Mouse (Mus musculus) forebrain, embryonic 12.5 days (tissue): ENCODE results near the gene Pkd1. TPM values are rescaled to one million over a fixed set of nuclear protein-coding genes. Genes with fewer than 3 reads are reported as not detected.

ENCODE experiments used
- ATAC-seq: fragments of 200-750 bp; cut with Nextera tagmentation; 2 replicates; pipeline ENCODE4 v1.8.0; 2017; ENCODE audit warnings: moderate TSS enrichment; ENCODE audit not compliant: low FRiP score
- H3K27ac ChIP-seq: fragments of 300-500 bp; sonication (generic); 2 replicates; pipeline ENCODE4 v1.5.1; 2016; ENCODE audit warnings: mild to moderate bottlenecking
- H3K27me3 ChIP-seq: fragments of 300-500 bp; sonication (generic); 2 replicates; pipeline ENCODE4 v1.6.1; 2016; ENCODE audit warnings: mild to moderate bottlenecking
- H3K36me3 ChIP-seq: fragments of 300-500 bp; sonication (generic); replicated peaks from 2 replicates; pipeline ENCODE4 v1.6.1; 2016; ENCODE audit warnings: mild to moderate bottlenecking
- H3K4me1 ChIP-seq: fragments of 300-500 bp; sonication (generic); 2 replicates; pipeline ENCODE4 v1.6.1; 2016
- H3K4me2 ChIP-seq: fragments of 300-500 bp; sonication (generic); 2 replicates; pipeline ENCODE4 v1.6.1; 2016; ENCODE audit warnings: mild to moderate bottlenecking, moderate library complexity
- H3K4me3 ChIP-seq: fragments of 300-500 bp; sonication (generic); replicated peaks from 2 replicates; pipeline ENCODE4 v1.5.1; 2016; ENCODE audit warnings: mild to moderate bottlenecking
- H3K9ac ChIP-seq: fragments of 300-500 bp; sonication (generic); 2 replicates; pipeline ENCODE4 v1.6.1; 2016; ENCODE audit warnings: mild to moderate bottlenecking
- H3K9me3 ChIP-seq: fragments of 300-500 bp; sonication (generic); 2 replicates; pipeline ENCODE4 v1.6.1; 2016
- WGBS: fragments of 180-500 bp; shearing (Covaris S2); methylation state at CpG from one replicate; pipeline ENCODE4 v1.1.7; 2016; 5-methylcytosine and 5-hydroxymethylcytosine counted together
- polyA plus RNA-seq: library from polyadenylated mRNA; unstranded; fragments of >200 nt; fragmentation: Nextera tagmentation; extraction: Ambion mirVana; gene quantifications from 2 replicates; pipeline ENCODE4 v1.2.1, GENCODE M21; 2016

The Pkd1 gene
- polyA plus RNA-seq, result 15.5 and 17.9 TPM in 2 replicates

DNA sequence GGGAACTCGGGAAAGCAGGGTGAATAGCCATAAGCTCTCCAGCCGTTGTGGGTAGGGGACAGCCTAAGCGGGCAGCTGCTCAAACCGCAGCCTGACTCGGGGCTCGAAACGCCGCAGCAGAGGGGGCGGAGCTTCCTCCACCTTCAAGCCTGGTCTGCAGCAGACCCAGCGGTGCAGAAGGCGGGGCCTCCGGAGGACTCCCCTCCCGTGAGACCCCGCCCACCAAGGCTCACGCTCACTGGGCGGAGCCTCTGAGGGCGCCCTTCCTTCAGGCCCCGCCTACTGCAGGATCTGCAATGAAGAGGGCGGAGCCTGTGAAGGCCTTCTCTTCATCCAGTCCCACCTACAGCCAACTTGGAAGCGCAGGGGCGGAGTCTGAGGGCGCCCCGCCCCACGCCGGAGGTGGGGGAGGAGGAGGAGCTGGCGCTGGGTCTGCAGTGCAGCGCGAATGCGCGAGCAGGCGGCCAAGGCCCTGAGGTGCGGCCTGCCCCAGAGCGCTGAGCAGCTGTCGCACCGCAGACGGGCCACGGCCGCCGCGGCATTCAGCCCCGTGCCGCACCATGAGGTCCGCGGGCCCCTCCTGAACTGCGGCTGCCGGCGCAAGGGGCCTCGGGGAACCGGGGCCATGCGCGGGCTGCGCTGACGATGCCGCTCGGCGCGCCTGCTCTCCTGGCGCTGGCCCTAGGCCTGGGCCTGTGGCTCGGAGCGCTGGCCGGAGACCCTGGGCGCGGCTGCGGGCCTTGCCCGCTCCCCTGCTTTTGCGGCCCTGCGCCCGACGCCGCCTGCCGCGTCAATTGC is at the start of gene Pkd1:
Gene Pkd1, plus strand, starts transcription at position 217 of the 798 bp plus-strand sequence.
- H3K27ac ChIP-seq, result peak within 1 kb of the TSS; percentile 96
- WGBS, result under 1% methylated on average over 69 of the region's 72 CpGs
- ATAC-seq, result peak; percentile 96
- H3K9me3 ChIP-seq, result no peaks in the 10 kb centered on the region
- H3K27me3 ChIP-seq, result peaks cover 18% of the 10 kb centered on the region
- peak within 1 kb of the TSS; percentile 84 for H3K4me3 ChIP-seq
- H3K4me2 ChIP-seq, result peak within 1 kb of the TSS; percentile 94
- H3K36me3 ChIP-seq, result no peaks in the 10 kb centered on the region
- H3K9ac ChIP-seq, result peak within 1 kb of the TSS; percentile 91
- H3K4me1 ChIP-seq, result peaks cover 27% of the 10 kb centered on the region

DNA sequence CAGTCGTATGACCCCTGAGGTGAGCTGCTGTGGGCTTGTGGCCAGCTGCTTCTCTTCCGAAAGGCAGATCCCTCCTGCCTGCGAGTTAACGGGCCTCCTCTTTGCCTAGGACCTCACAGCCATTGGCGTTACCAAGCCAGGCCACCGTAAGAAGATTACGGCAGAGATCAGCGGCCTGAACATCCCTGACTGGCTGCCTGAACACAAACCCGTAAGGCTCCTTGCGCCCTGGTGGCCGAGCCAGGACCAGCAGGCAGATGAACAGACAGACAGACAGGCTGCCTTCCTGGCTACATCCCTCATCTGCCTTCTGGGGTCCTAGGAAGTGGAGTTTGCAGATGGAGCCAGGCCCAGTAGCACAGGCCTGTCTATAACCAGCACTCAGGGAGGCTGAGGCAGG is 47.4 kb upstream of the Pkd1 start:
- Histone ChIP-seq H3K36me3 (peaks cover 82% of the 10 kb centered on the region), H3K4me1 (peaks cover 4% of the 10 kb centered on the region; the same call in 1 of the 2 replicates), H3K9me3 (no peaks in the 10 kb centered on the region), H3K9ac (no peak overlapping the region), H3K27me3 (no peaks in the 10 kb centered on the region), H3K4me2 (no peak overlapping the region), H3K4me3 (no peak overlapping the region), H3K27ac (no peak overlapping the region)
- WGBS, result 32% methylated on average over 11 of the region's 11 CpGs
- no peak for ATAC-seq

DNA sequence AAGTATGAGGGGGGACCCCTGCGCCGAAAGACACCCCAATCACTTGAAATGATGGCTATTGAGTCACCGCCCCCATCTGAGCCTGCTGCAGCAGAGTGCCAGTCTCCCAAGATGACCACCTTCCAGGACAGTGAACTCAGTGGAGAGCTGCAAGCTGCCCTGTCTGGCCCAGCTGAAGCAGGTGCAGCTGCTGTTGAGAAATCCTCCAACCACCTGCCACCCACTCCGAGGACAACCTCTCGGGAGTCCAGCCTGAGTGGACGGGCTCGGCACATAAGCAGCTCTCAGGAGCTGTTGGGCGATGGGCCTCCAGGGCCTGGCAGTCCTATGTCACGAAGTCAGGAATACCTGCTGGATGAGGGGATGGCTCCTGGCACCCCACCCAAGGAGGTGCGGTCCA is 45.5 kb upstream of the Pkd1 start:
- 91% methylated on average over 10 of the region's 10 CpGs for WGBS
- no peak overlapping the region for H3K27ac ChIP-seq
- no peaks in the 10 kb centered on the region for H3K9me3 ChIP-seq
- ATAC-seq, result no peak
- no peak overlapping the region for H3K4me2 ChIP-seq
- peaks cover 4% of the 10 kb centered on the region; the same call in 1 of the 2 replicates for H3K4me1 ChIP-seq
- H3K9ac ChIP-seq, result no peak overlapping the region
- H3K36me3 ChIP-seq, result peaks cover 84% of the 10 kb centered on the region
- no peak overlapping the region for H3K4me3 ChIP-seq
- H3K27me3 ChIP-seq, result 0 out of 2 replicates have a peak, but pooled peaks cover 3% of the 10 kb centered on the region

DNA sequence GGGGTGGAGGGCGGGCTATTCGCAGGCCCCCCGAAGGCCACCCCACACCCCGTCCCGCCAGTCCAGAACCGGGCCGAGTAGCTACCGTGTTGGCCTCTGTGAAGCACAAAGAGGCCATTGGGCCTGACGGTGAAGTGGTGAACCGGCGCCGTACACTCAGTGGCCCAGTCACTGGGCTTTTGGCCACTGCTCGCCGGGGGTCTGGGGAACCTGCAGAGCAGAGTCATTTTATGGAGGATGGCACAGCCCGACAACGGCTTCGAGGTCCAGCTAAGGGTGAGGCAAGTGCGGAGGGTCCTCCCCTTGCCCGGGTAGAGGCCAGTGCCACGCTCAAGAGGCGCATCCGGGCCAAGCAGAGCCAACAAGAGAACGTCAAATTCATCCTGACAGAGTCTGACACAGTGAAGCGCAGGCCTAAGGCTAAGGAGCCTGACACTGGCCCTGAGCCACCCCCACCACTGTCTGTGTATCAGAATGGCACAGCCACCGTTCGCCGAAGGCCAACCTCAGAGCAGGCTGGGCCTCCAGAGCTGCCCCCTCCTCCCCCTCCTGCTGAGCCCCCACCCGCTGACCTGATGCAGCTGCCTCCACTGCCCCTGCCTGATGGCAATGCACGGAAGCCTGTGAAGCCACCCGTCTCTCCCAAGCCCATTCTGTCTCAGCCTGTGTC is 44.2 kb upstream of the Pkd1 start:
- 0 out of 2 replicates have a peak, but pooled peaks cover 3% of the 10 kb centered on the region for H3K27me3 ChIP-seq
- peaks cover 4% of the 10 kb centered on the region; the same call in 1 of the 2 replicates for H3K4me1 ChIP-seq
- H3K9me3 ChIP-seq, result no peaks in the 10 kb centered on the region
- no peak for ATAC-seq
- no peak overlapping the region for H3K4me2 ChIP-seq
- no peak overlapping the region for H3K4me3 ChIP-seq
- peaks cover 84% of the 10 kb centered on the region for H3K36me3 ChIP-seq
- no peak overlapping the region for H3K27ac ChIP-seq
- 94% methylated on average over 28 of the region's 30 CpGs for WGBS
- H3K9ac ChIP-seq, result no peak overlapping the region

DNA sequence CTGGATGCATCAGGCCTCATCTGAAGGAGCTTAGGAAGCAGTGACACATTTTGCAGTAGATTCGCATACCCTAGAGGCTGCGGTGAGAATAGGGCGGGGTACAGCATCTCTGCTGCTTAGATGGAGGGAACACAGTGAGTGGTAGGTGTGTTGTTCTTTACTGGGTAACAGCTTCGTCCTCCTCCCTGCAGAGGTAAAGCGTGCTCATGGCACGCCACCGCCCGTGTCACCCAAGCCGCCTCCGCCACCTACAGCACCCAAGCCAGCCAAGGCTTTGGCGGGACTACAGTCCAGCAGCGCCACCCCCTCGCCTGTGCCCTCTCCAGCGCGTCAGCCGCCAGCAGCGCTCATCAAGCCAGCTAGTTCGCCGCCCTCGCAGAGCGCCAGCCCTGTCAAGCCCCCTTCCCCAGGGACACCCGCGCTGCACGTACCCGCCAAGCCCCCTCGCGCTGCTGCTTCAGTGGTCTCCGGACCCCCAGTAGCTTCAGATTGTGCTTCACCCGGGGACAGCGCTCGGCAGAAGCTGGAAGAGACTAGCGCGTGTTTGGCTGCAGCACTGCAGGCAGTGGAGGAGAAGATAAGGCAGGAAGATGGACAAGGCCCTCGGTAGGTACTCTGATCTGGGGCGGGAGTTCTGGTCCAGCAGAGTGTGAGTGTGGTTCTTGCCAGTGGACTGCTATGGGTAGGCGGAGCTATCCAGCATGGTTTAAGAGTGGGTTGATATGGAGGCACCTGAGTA is 43.1 kb upstream of the Pkd1 start:
- peak; percentile 21; the same call in 1 of the 2 replicates for ATAC-seq
- Histone ChIP-seq H3K27ac (0 out of 2 replicates have a peak overlapping the region, but pooled peaks have one; percentile 38), H3K4me1 (peaks cover 4% of the 10 kb centered on the region; the same call in 1 of the 2 replicates), H3K27me3 (0 out of 2 replicates have a peak, but pooled peaks cover 3% of the 10 kb centered on the region), H3K9ac (no peak overlapping the region), H3K36me3 (peaks cover 84% of the 10 kb centered on the region), H3K9me3 (no peaks in the 10 kb centered on the region), H3K4me3 (no peak overlapping the region), H3K4me2 (peak overlapping the region; percentile 3; the same call in 1 of the 2 replicates)
- 38% methylated on average over 33 of the region's 36 CpGs for WGBS

DNA sequence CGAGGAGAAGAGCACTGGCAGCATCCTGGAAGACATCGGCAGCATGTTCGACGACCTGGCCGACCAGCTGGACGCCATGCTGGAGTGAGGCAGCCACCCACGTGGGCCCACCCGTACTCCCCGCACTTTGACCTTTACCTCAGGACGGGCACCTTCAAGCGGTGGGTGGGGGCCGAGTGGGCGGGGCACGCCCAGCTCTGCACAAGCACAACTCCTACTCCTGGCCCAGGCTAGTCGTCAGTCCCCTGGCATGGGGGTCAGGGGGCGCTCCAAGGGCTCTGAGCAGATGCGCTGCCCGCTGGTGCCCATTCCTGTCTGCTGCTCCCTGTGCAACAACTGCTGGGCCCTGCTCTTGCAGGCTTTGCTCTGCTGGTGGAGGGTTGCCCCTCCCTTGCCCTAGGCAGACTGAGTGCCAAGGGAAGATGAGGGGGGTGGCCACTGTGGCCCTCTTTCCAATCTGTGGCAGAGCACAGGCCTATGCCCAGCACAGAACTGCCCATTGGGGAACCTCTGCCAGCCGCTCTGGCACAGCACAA is 42.4 kb upstream of the Pkd1 start:
- H3K4me1 ChIP-seq, result peaks cover 4% of the 10 kb centered on the region; the same call in 1 of the 2 replicates
- no peak overlapping the region; the same call in 1 of the 2 replicates for H3K9ac ChIP-seq
- peaks cover 85% of the 10 kb centered on the region for H3K36me3 ChIP-seq
- 0 out of 2 replicates have a peak, but pooled peaks cover 3% of the 10 kb centered on the region for H3K27me3 ChIP-seq
- H3K9me3 ChIP-seq, result no peaks in the 10 kb centered on the region
- 51% methylated on average over 19 of the region's 19 CpGs for WGBS
- no peak overlapping the region for H3K27ac ChIP-seq
- H3K4me2 ChIP-seq, result no peak overlapping the region
- no peak for ATAC-seq
- H3K4me3 ChIP-seq, result no peak overlapping the region

DNA sequence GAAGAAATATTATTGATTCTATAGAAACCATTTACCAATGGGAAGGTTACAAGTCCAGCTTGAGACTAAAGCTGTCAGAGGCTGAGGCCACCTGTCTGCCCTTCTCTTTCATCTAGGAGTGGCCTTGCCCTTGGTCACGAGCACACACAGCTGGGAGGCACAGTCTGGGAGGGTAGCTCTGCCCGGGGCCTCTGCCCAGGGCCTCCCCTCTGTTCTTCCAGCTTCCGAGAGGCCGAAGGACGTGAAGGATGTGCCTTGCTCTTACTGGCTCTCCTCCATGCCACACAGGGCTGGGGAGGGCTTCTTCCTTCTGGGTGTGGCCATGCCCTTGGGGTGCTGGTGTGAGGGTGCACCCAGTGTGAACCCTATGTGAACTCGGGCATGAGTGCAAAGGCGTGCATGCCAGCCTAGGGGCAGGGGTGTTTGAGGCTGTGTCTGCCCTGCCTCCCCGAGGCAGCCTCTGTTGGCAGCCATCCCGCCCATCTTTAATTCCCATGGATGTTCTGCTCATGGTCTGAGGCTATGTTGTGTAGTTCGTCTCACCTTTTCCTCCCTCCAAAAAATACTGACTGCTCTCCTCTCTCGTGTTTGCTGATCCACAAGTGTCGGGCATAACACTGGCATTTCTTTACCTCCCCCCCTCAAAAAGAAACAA is 41.7 kb upstream of the Pkd1 start:
- ATAC-seq, result no peak
- H3K9ac ChIP-seq, result no peak overlapping the region
- 0 out of 2 replicates have a peak overlapping the region, but pooled peaks have one; percentile 1 for H3K4me3 ChIP-seq
- H3K27ac ChIP-seq, result no peak overlapping the region
- peaks cover 83% of the 10 kb centered on the region for H3K36me3 ChIP-seq
- 86% methylated on average over 12 of the region's 12 CpGs for WGBS
- no peak overlapping the region for H3K4me2 ChIP-seq
- H3K27me3 ChIP-seq, result 0 out of 2 replicates have a peak, but pooled peaks cover 3% of the 10 kb centered on the region
- no peaks in the 10 kb centered on the region for H3K9me3 ChIP-seq
- peaks cover 4% of the 10 kb centered on the region; the same call in 1 of the 2 replicates for H3K4me1 ChIP-seq

DNA sequence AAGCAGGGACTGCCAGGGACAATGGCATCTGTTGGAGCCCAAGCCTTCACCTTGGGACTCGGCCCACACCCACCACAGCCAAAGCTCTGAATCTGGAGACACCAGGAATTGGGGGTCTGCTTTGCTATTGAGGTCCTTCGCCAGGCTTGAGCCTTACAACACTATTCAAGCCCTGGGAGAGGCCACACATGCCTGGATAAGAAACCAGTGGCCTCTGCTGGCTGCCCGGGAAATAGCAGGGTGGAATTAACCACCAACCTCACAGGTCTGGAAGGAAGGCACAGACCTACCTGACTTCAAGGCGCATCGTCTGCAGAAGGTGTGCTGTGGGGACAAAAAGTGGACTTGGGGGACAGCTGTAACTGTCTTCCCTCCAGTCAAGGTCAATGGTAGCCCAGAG is 36.0 kb upstream of the Pkd1 start:
- no peaks in the 10 kb centered on the region for H3K27me3 ChIP-seq
- H3K9me3 ChIP-seq, result no peaks in the 10 kb centered on the region
- no peak overlapping the region for H3K9ac ChIP-seq
- H3K27ac ChIP-seq, result no peak overlapping the region
- 52% methylated on average over 5 of the region's 5 CpGs for WGBS
- peak; percentile 65 for ATAC-seq
- no peak overlapping the region for H3K4me3 ChIP-seq
- H3K4me1 ChIP-seq, result no peaks in the 10 kb centered on the region
- no peak overlapping the region for H3K4me2 ChIP-seq
- H3K36me3 ChIP-seq, result peaks cover 90% of the 10 kb centered on the region

DNA sequence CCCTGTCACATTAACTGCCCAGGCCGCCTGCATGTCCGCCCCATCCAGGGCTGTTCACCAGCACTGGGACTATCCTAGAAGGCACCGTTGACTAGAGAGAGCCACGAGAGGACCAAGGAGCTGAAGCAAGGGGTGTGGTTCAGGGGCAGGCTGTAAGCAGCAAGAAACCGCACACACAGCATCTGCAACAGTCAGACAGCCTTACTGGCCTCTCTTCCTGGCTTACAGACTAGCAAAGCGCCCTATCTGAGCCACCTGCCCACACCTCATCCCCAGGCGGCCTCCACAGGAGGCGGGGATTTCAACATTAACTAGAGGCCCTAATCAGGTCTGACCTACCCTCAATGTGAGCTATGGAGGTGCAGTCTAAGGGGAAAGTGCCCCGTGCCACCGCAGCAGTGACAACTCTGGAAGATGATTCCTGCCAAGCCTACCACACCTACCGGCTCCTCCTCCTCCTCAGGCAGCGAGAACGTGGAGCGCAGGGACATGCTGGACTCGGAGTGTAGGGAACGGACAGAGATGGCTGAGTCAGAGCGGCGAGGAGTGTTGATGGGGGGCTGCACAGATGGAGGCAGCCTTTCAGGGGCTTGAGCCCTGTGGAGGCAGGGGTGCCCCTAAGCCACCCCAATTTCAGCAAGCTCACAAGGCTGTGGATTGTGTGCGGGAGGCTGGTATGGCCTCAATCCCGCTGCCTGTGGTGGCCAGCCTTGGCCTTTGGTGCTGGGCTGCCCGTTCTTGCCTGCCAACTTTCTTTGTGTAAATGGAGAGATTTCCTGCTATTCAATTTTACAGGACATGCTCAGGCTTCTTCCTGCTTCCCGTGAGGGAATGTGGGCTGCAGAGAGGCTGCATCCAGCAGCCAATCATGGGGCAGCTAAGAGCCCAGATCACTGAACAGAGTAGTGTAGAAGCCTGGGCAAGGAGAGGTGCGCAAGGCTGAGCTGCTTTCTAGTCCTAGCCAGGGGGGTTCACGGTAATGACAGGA is 35.1 kb upstream of the Pkd1 start:
- H3K9me3 ChIP-seq, result no peaks in the 10 kb centered on the region
- H3K4me3 ChIP-seq, result no peak overlapping the region
- peaks cover 90% of the 10 kb centered on the region for H3K36me3 ChIP-seq
- no peaks in the 10 kb centered on the region for H3K27me3 ChIP-seq
- no peak overlapping the region for H3K27ac ChIP-seq
- H3K4me2 ChIP-seq, result no peak overlapping the region
- no peak overlapping the region for H3K9ac ChIP-seq
- H3K4me1 ChIP-seq, result no peaks in the 10 kb centered on the region
- 90% methylated on average over 24 of the region's 24 CpGs for WGBS
- no peak for ATAC-seq

DNA sequence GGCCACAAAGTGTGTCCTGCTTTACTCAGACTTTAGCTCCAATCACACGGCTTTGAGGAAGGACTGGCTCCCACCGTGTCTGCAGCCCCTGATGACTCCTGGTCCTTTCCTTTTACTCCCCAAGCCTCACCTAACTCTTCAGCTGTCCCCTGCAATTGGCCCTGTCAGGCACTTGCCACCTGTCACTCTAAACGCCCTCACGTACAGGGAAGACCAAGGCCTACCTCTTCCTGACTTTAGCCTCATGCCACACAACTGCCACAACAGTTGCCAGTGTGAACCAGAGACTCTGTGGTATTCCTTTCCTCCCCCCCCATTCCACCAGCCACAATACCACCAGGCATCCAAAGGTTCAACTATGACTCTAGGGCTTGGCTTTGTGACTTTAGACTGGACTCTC is 29.2 kb upstream of the Pkd1 start:
- H3K4me1 ChIP-seq, result no peaks in the 10 kb centered on the region
- ATAC-seq, result no peak
- H3K27ac ChIP-seq, result no peak overlapping the region
- 88% methylated on average over 4 of the region's 4 CpGs for WGBS
- H3K9me3 ChIP-seq, result no peaks in the 10 kb centered on the region
- H3K36me3 ChIP-seq, result peaks cover 51% of the 10 kb centered on the region
- H3K9ac ChIP-seq, result no peak overlapping the region
- H3K4me3 ChIP-seq, result no peak overlapping the region
- H3K4me2 ChIP-seq, result no peak overlapping the region
- H3K27me3 ChIP-seq, result no peaks in the 10 kb centered on the region
